Mouse (Mus musculus): ENCODE measurements around the gene Tmprss5.

Tmprss5 gene

GRCm38 (mm10) chr9:49081107-49081506, at the start of gene Tmprss5:
Gene Tmprss5, plus strand, starts transcription at chr9:49081260.
- no peak for DNase-seq (ENCODE audit: low spot score)

DNA sequence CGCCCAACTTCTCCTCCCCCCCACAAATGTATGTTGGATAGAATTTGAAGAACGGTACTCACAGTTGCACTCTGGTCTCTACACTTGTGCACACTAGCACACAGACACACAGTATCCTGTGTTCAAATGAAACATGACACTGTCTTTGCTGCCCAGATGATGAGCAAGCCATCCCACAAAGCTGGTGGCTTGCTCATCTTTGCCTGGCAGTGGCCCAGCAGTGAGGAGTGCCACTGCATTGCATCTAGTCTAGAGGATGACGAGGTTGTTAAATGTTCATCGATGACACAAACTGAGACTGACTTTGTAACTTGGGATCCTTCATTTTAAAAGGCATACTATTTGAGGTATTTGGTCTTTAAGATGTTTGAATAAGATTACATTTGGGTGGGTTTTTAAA, 46.3 kb upstream of the Tmprss5 start:
- no peak for DNase-seq (ENCODE audit: low spot score)

DNA sequence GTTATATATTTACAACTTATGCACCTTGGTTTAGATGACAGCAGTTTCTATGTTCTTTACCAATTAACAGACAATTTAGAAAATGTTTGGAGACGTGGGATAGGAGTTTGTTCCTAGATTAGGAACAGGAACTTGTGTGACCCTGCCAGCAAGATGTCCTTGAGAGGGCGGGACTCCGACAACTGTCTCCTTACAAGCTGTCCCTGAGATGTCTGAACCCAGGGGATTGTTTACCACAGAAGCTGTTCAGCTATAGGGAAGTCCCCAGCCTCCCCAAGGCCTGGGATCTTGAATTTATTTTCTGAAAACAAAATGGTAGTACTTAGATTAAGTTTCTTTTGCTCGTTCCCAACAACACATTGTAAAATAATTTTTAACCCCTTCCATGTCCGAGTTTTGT, 30.2 kb upstream of the Tmprss5 start:
- DNase-seq (ENCODE audit: low spot score), result no peak

DNA sequence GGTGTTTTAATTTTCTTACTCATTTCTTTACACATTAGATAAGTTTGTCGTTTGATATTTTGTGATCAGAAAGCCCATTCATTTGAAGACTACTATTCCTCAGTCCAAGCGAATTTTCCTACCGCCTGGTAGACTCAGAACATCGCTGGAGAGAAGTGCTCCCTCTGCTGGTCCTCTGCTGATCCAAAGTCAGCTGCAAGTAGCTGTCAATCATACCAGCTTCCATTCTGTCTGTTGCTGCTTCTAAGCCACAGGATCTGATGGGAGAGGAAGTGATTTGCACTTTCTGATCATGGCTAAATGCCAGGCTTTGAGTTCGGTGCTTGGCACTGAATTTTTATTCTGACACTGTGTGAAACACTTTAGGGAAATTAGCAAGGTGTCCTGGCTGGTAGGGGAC, 29.7 kb upstream of the Tmprss5 start:
- DNase-seq (ENCODE audit: low spot score), result peak; percentile 52

- no peak for DNase-seq (ENCODE audit: low spot score)
These were observed 27.0 kb upstream of the Tmprss5 start for GRCm38 (mm10) chr9:49054028-49054427.

- peak; percentile 92 for DNase-seq (ENCODE audit: low spot score)
These were observed 25.5 kb upstream of the Tmprss5 start, which contains the start of gene Zw10 for GRCm38 (mm10) chr9:49055333-49056205. Gene Zw10, plus strand, starts transcription at chr9:49055613.

DNA sequence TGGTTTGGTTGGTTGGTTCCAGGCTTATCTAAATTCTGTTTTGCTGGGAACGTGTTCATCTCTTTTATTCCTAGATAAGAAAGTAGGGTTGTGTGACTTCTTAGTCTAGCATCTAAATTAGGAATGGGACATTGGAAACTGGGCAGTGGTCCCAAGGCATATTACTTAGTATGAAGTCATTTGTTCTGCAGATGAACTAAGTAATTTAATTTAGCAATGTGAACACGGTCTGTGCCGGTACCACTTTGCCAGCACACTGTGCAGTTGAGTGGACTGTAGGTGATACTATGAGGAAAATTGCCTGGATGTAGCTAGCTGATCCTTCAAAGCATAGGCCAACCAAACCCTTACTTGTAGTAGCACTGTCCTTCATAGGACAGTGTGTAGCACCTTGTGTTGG, 4.2 kb upstream of the Tmprss5 start:
- DNase-seq (ENCODE audit: low spot score), result no peak

GRCm38 (mm10) chr9:49081561-49081960, 501 bp downstream of the Tmprss5 start:
- DNase-seq (ENCODE audit: low spot score), result peak; percentile 28

GRCm38 (mm10) chr9:49087317-49087716, 6.3 kb downstream of the Tmprss5 start:
- no peak for DNase-seq (ENCODE audit: low spot score)

DNA sequence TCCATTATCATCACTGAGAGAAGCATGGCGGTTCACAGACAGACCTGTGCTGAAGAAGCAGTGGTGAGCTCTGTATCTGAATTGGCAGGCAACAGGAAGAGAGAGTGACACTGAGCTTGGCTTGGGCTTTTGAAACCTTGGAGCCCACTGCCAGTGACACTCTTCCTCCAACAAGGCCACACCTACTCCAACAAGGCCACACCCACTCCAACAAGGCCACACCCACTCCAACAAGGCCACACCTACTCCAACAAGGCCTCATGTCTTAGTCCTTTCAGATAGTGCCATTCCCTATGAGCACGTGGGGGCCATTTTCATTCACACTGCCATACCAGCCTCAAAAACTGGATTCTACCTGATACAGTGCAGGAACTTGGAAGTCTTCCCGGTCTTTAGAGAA, 17.8 kb downstream of the Tmprss5 start:
- DNase-seq (ENCODE audit: low spot score), result no peak

DNA sequence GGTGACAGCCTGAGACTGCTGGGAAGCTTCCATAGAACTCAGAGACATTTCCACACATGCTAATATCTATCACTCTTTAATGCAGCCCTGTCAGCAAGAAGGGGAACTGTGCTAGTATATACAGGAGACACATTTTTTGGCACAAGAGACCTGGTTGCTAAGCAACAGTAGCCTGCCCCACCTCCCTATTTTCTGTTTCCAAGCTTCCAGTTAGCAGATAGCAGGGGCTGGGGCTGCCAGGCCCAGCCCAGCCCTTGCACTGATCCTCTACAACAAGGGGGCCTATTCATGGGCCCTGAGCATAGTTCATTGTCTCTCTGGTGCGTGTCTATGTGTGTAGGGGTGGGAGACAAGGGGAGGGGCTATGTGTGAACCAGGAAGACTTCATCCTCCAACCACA, 21.3 kb downstream of the Tmprss5 start:
- DNase-seq (ENCODE audit: low spot score), result no peak

DNA sequence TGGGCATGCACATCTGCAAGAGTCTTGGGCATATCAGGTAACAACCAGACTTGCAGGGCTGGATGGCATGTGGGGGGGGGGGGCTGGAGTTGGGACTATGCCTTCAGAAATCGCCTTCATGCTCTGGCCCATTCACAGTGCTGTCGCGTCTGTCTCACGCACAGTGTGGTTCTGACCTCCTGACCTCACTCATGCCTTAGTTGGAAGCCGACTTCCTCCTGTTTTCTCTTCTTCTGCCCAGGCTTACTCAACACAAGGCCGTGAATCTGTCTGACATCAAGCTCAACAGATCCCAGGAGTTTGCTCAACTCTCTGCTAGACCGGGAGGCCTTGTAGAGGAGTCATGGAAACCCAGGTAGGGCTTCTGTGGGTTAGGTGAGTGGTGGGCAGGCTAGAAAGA, 28.0 kb downstream of the Tmprss5 start:
- DNase-seq (ENCODE audit: low spot score), result no peak

DNA sequence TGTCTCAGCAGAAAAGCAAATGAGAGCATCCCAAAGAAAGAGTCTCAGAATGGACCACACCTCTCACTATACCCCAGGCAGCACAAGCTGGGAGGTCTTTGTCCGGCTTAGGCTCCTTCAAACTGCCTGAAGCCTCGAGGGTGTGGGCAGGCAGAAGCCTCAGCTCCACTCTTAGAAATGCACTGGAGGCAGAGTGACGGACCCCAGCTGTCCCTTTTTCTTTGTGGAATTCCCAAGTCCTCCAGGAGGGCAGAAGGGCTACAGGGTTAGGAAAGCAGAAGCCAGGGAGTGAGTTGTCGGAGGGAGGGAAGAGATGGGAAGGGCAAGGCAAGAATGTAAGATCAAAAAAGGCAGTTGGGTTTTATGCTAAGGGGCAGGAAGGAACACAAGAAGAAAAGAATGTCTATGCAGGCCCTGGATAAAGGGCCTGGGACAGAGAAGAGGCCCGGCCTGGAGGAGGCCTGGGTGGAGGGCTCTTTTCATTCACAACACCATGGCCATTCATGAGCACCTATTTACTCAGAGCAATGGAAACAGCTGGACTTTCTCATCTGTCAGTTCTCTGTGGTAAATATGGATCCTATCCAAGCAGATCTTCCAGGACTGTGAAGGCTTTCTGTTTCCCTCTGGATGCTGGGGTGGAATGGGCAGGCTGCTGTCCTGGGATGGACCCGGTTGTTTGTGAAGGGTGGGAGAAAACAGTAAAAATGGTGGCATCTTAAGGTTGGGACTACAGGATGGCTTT, 29.6 kb downstream of the Tmprss5 start:
- DNase-seq (ENCODE audit: low spot score), result no peak

- DNase-seq (ENCODE audit: low spot score), result no peak
These were observed 30.2 kb downstream of the Tmprss5 start for GRCm38 (mm10) chr9:49111296-49111695.

DNA sequence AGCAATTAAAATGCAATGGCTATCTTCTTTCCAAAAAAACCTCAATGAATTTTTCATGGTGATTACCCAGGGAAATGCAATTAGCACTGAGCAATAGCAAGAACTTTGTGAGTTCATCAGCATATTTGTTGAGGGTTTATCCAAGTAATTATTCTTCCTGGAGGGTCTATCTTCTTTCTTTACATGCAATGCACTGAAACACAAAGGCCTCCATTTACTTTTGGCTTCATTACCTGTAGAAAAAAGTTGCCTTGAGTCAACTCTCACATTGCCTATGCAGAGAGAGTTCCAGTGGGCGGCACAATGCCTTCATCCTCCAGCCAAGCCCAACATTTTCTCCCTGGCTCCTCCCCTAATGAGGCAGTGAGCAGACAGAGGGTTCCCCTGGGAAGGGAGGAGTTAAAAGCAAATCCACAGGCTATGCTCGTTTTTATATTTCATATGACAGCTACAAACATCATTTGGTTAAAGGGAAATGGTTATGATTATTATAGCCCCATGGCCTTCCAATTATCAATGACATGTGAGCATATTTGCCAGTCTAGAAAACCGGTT, 37.3 kb downstream of the Tmprss5 start:
- DNase-seq (ENCODE audit: low spot score), result no peak

- no peak for DNase-seq (ENCODE audit: low spot score)
These were observed 38.7 kb downstream of the Tmprss5 start for GRCm38 (mm10) chr9:49119759-49120158.

DNA sequence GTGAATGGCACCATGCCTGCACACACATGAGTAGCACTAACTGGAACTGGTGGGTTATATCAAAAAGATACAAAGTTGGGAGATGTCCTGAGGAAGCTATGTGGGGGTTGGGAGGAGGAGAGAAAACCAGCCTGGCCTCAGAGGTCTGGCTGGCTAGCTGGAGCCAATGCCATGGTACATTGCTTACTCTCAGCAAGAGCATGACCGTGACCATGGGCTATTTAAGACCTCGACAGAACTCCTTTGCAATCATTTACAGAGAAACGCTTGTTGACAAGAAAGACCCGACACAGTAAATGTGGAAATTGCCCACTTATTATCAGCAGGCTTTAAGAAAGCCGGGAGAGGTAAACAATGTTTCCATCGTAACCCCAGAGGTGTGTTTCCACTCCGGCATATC, 44.6 kb downstream of the Tmprss5 start:
- DNase-seq (ENCODE audit: low spot score), result no peak

GRCm38 (mm10) chr9:49130514-49131010, 49.5 kb downstream of the Tmprss5 start:
- no peak for DNase-seq (ENCODE audit: low spot score)

DNA sequence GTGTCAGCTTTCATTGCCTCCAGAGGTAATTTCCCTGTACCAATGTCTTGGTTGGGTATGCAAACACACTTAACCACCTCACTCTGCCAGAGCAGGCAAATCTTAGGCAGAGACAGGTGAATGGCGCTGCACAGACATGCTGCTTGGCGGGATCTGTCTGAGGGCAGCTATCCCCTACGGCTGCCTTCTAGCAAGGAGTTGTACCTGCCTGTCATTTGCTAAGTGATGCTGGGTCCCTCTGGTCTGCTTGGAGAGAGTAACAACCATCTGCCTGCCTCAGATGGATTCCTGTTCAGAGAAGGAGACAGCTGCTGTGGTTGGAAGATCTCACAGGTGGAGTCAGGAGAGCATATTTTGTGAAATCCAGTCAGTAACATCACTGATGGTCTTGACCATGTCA, 62.8 kb downstream of the Tmprss5 start:
- DNase-seq (ENCODE audit: low spot score), result no peak

GRCm38 (mm10) chr9:49145776-49146175, 64.7 kb downstream of the Tmprss5 start:
- no peak for DNase-seq (ENCODE audit: low spot score)

- no peak for DNase-seq (ENCODE audit: low spot score)
These were observed 66.0 kb downstream of the Tmprss5 start for GRCm38 (mm10) chr9:49147031-49147430.
